Mouse (Mus musculus) effector memory CD4-positive, alpha-beta T cell, adult 7 months (primary cell): Measurements from ENCODE around the gene Tnp2. TPM values are rescaled to one million over a fixed set of nuclear protein-coding genes. Genes with fewer than 3 reads are reported as not detected.

Source experiments
- polyA plus RNA-seq: library from polyadenylated mRNA; unstranded; fragments of 100-300 nt; shearing (Covaris generic); gene quantifications from one replicate; pipeline ENCODE4 v1.2.1, GENCODE M21; 2017

Tnp2 gene
- 0.98 TPM for polyA plus RNA-seq

GRCm38 (mm10) chr16:10788271-10788670, at the start of gene Tnp2:
Gene Tnp2 (minus strand): TSS chr16:10788660.

GRCm38 (mm10) chr16:10834911-10835587, 46.6 kb upstream of the Tnp2 start, which contains the start of gene Rmi2:
Gene Rmi2 (plus strand): TSS chr16:10835059.

GRCm38 (mm10) chr16:10812865-10813371, 24.5 kb upstream of the Tnp2 start, which contains the start of gene Gm11172:
Gene Gm11172 (plus strand): TSS chr16:10812915.

GRCm38 (mm10) chr16:10805789-10806527, 17.5 kb upstream of the Tnp2 start, which contains the start of gene Prm1:
Gene Prm1 (minus strand): TSS chr16:10805839.

GRCm38 (mm10) chr16:10796034-10796433, 7.6 kb upstream of the Tnp2 start, which contains the start of gene Prm2:
Gene Prm2 (minus strand): TSS chr16:10796134.

GRCm38 (mm10) chr16:10790702-10791101, 2.2 kb upstream of the Tnp2 start, which contains the start of gene Prm3:
Gene Prm3 (minus strand): TSS chr16:10790914.

GRCm38 (mm10) chr16:10785371-10786231, 2.9 kb downstream of the Tnp2 start, which contains the start of gene Socs1:
Gene Socs1 (minus strand): TSS chr16:10785536.

Other genes with a start within 250 kb of the Tnp2 start
- 13.1 TPM for gene Dexi, start 245.6 kb downstream of the Tnp2 start, polyA plus RNA-seq
- gene Clec16a, start 243.3 kb downstream of the Tnp2 start, polyA plus RNA-seq: 15.5 TPM
- gene Socs1, start 3.1 kb downstream of the Tnp2 start, polyA plus RNA-seq: 47.4 TPM
- not detected for gene Prm3, start 2.3 kb upstream of the Tnp2 start, polyA plus RNA-seq
- gene Prm2, start 7.5 kb upstream of the Tnp2 start, polyA plus RNA-seq: not detected
- not detected for gene Prm1, start 17.2 kb upstream of the Tnp2 start, polyA plus RNA-seq
- not detected for gene Gm11172, start 24.3 kb upstream of the Tnp2 start, polyA plus RNA-seq
- 2.1 TPM for gene Rmi2, start 46.4 kb upstream of the Tnp2 start, polyA plus RNA-seq